Mouse (Mus musculus) central nervous system, embryonic 11.5 days (tissue): ENCODE measurements around the gene Tipin. TPM values are rescaled to one million over a fixed set of nuclear protein-coding genes. Genes with fewer than 3 reads are reported as not detected.

Experiments
- polyA plus RNA-seq: library from polyadenylated mRNA; depleted of rRNA; stranded (reverse); fragments of >200 nt; gene quantifications from 2 replicates; pipeline ENCODE4 v1.2.3, GENCODE M21; 2012; rRNA removed

The Tipin gene
- polyA plus RNA-seq: 145 and 194 TPM in 2 replicates

GRCm38 (mm10) chr9:64281105-64281780 is at the start of gene Tipin:
Tipin (plus strand) TSS chr9:64281581.

GRCm38 (mm10) chr9:64234768-64235435 is 46.5 kb upstream of the Tipin start, which contains the start of gene Uchl4:
Uchl4 (plus strand) TSS chr9:64235201.

GRCm38 (mm10) chr9:64253021-64253904 is 28.1 kb upstream of the Tipin start, which contains the start of gene Map2k1:
Map2k1 (minus strand) TSS chr9:64253631.

GRCm38 (mm10) chr9:64341254-64341566 is 59.8 kb downstream of the Tipin start, which contains the start of gene Dis3l:
Dis3l (minus strand) TSS chr9:64341288.

Other genes starting within 250 kb of the Tipin start
- gene Lctl, start 164.4 kb upstream of the Tipin start, polyA plus RNA-seq: 0.07 and 0.15 TPM in 2 replicates
- gene Zwilch, start 108.5 kb upstream of the Tipin start, polyA plus RNA-seq: 84.7 and 112 TPM in 2 replicates
- gene Rpl4, start 108.2 kb upstream of the Tipin start, polyA plus RNA-seq: 1,401 and 1,688 TPM in 2 replicates
- gene Snapc5, start 102.3 kb upstream of the Tipin start, polyA plus RNA-seq: 23.2 and 28.4 TPM in 2 replicates
- gene Uchl4, start 46.4 kb upstream of the Tipin start, polyA plus RNA-seq: 0.10 TPM in 1 of 2 replicates, not detected in the other
- gene Map2k1, start 27.9 kb upstream of the Tipin start, polyA plus RNA-seq: 43.4 and 49.0 TPM in 2 replicates
- gene Dis3l, start 59.7 kb downstream of the Tipin start, polyA plus RNA-seq: 17.3 and 17.7 TPM in 2 replicates
- 3.0 and 3.2 TPM in 2 replicates for gene Megf11, start 104.0 kb downstream of the Tipin start, polyA plus RNA-seq